Mouse (Mus musculus) gastrocnemius, postnatal 36 days (tissue): Measurements from ENCODE around the gene Ap1s3. TPM values are rescaled to one million over a fixed set of nuclear protein-coding genes. Genes with fewer than 3 reads are reported as not detected.
"Not testable (repeated sequence)": the region's sequence is repeated elsewhere in the genome, so short reads cannot be mapped to it uniquely, and the experiment has no call there.

Experiments used
- DNase-seq, 2 experiments: peaks; one replicate each; pipeline ENCODE4 v3.0.0; 2022
- intact Hi-C: fragments of 180-260 bp; cut with DNase I; formaldehyde crosslinking; loops from one replicate; pipeline ENCODE4 v1.15.1; 2025
- total RNA-seq, 2 experiments: library from RNA; stranded (reverse); gene quantifications; 2 replicates each; pipeline ENCODE4 v1.2.3; 2021

The Ap1s3 gene
- total RNA-seq, 2 experiments from 2014 or later, result not detected

GRCm38 (mm10) chr1:79608856-79609255 is 62.9 kb downstream of the Ap1s3 start:
- intact Hi-C loops, result not testable (repeated sequence)

GRCm38 (mm10) chr1:79602500-79602899 is 69.3 kb downstream of the Ap1s3 start:
- intact Hi-C loops, result no loop called here
- DNase-seq, result no peak

More at GRCm38 (mm10) chr1:79608856-79609255, 62.9 kb downstream of the Ap1s3 start:
- not testable (repeated sequence) for DNase-seq

GRCm38 (mm10) chr1:79598385-79599178 is 73.2 kb downstream of the Ap1s3 start:
- intact Hi-C loops, result no loop called here
- no peak for DNase-seq

- no peak for DNase-seq
- intact Hi-C loops, result no loop called here
Measured at GRCm38 (mm10) chr1:79592721-79593277, 79.0 kb downstream of the Ap1s3 start.

- intact Hi-C loops, result no loop called here
- no peak for DNase-seq
Measured at GRCm38 (mm10) chr1:79591091-79591490, 80.7 kb downstream of the Ap1s3 start.

- DNase-seq, result no peak
- intact Hi-C loops, result no loop called here
Measured at GRCm38 (mm10) chr1:79589971-79590763, 81.6 kb downstream of the Ap1s3 start.

GRCm38 (mm10) chr1:79589424-79589823 is 82.3 kb downstream of the Ap1s3 start:
- intact Hi-C loops, result no loop called here
- DNase-seq, result no peak

- DNase-seq, result peak in 1 of 2 experiments; percentile 17
- intact Hi-C loops, result no loop called here
Measured at GRCm38 (mm10) chr1:79581136-79581679, 90.6 kb downstream of the Ap1s3 start.

- DNase-seq, result peak in 1 of 2 experiments; percentile 30
- intact Hi-C loops, result no loop called here
Measured at GRCm38 (mm10) chr1:79577357-79577756, 94.4 kb downstream of the Ap1s3 start.

- DNase-seq, result no peak
- intact Hi-C loops, result no loop called here
Measured at GRCm38 (mm10) chr1:79571912-79572311, 99.9 kb downstream of the Ap1s3 start.

GRCm38 (mm10) chr1:79571126-79571525 is 100.6 kb downstream of the Ap1s3 start:
- intact Hi-C loops, result no loop called here

GRCm38 (mm10) chr1:79561186-79561585 is 110.6 kb downstream of the Ap1s3 start:
- intact Hi-C loops, result no loop called here
- no peak for DNase-seq

More at GRCm38 (mm10) chr1:79571126-79571525, 100.6 kb downstream of the Ap1s3 start:
- no peak for DNase-seq

Other genes starting within 250 kb of the Ap1s3 start
- not detected for gene Scg2, start 231.9 kb downstream of the Ap1s3 start, total RNA-seq
- gene Mrpl44, start 104.0 kb upstream of the Ap1s3 start, total RNA-seq, result 10 to 100 TPM; 30.3 to 32.3 TPM
- gene Wdfy1, start 104.2 kb upstream of the Ap1s3 start, total RNA-seq, result 10 to 100 TPM; 11.4 to 11.5 TPM
- gene Serpine2, start 189.2 kb upstream of the Ap1s3 start, total RNA-seq, result 10 to 100 TPM; 72.4 to 78.0 TPM